Mouse (Mus musculus): ENCODE data around the gene Pi4k2b.

DNA sequence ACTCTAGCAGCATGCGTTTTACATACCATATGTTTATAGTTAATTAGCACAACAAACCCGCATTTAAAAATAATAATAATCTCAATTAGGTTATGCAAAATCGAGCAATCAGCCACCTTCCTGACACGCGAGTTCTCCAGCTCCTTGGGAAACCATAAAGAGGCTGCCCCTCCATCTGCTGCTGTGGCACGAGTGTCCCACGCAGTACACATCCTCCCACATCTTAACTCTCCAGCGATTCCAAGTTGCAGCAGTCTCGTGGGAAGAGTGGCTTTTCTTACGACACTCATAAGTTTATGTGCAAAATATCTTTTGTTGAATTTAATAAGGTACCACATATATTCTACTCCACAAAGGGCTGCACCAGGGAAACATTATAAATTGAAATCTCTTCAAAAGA is 71.1 kb downstream of the Pi4k2b start:
- TF ChIP-seq EP300 (IDR thresholded peaks at IDR 0.05; ENCODE audit: low read depth), result no peak
- no peak for TF ChIP-seq CTCF (IDR thresholded peaks at IDR 0.05; ENCODE audit: low read depth)

All from liver, postnatal 0 days (tissue).